Mouse (Mus musculus) lung, adult 2 months (tissue): ENCODE data around the gene Urb1. TPM values are rescaled to one million over a fixed set of nuclear protein-coding genes. Genes with fewer than 3 reads are reported as not detected.

ENCODE experiments used
- DNase-seq: peaks from one replicate; pipeline ENCODE4 v3.0.0; 2022
- H3K4me1 ChIP-seq: fragments of 200-500 bp; 2 replicates; pipeline ENCODE4 v1.6.1; 2011; ENCODE audit warnings: low read length; ENCODE audit not compliant: control insufficient read depth, insufficient read depth
- H3K4me3 ChIP-seq: fragments of 200-500 bp; replicated peaks from 2 replicates; pipeline ENCODE3; 2011; ENCODE audit warnings: low read depth, mild to moderate bottlenecking, control low read depth, low read length; ENCODE audit errors: extremely low read depth
- CTCF ChIP-seq: fragments of 200-500 bp; IDR thresholded peaks from 2 replicates; pipeline ENCODE4 v1.5.1; 2011; ENCODE audit warnings: mild to moderate bottlenecking, low read length, control low read depth; ENCODE audit not compliant: insufficient read depth
- POLR2A ChIP-seq: fragments of 200-500 bp; IDR thresholded peaks from 2 replicates; pipeline ENCODE4 v1.6.1; 2011; ENCODE audit warnings: low read depth, mild to moderate bottlenecking, control low read depth, low read length, borderline replicate concordance; ENCODE audit errors: extremely low read depth
- WGBS: fragments of 180-500 bp; shearing (Covaris S2); methylation state at CpG from one replicate; pipeline ENCODE4 v1.1.7; 2018; 5-methylcytosine and 5-hydroxymethylcytosine counted together
- polyA plus RNA-seq: library from polyadenylated mRNA; depleted of rRNA; stranded (reverse); fragments of >200 nt; gene quantifications from 2 replicates; pipeline ENCODE4 v1.2.3, GENCODE M21; 2012; rRNA removed

Gene Urb1
- polyA plus RNA-seq: 4.0 TPM in 2 replicates

DNA sequence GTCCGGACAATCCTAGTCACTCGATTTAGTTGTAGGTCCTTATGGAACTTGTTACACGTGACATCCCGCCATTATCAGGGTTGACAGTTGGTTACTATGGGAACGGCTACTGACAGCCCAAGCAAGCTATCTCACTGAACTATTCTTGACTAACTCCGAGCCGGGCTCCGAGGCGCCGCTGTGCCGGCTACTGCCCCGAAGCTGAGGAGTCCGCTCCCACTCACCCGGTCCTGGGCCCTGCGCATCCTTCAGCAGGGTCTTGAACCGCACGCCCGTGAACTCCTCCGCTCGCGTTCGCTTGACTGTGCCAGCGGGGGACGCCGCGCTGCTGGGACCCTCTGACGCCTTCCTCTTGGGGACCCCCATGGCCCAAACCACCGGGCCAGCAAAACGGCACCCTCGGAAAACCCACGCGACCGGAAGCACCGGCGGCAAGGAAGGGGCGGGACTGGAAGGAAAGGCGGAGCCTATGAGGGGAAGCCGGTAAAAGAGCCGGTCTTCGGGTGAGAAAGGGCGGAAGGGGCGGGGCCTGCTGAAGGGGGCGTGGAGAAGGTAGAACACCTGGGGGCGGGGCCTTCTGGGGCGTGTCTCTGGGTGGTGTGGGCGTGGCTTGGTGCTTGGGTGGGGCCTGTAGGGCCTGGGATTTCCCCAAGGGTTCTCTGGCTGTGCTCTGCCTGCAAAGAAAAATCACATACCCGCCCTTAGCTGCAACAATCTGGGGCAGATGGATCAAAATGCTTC, at the start of gene Urb1:
Gene Urb1, minus strand, starts transcription at position 439 of the 741 bp plus-strand sequence.
- peaks cover 4% of the 10 kb centered on the region for H3K4me1 ChIP-seq
- under 1% methylated on average over 47 of the region's 47 CpGs for WGBS
- DNase-seq: peak; percentile 100
- H3K4me3 ChIP-seq: peak within 1 kb of the TSS; percentile 92
- TF ChIP-seq POLR2A (peak; percentile 12; the same call in 1 of the 2 replicates), CTCF (no peak)

DNA sequence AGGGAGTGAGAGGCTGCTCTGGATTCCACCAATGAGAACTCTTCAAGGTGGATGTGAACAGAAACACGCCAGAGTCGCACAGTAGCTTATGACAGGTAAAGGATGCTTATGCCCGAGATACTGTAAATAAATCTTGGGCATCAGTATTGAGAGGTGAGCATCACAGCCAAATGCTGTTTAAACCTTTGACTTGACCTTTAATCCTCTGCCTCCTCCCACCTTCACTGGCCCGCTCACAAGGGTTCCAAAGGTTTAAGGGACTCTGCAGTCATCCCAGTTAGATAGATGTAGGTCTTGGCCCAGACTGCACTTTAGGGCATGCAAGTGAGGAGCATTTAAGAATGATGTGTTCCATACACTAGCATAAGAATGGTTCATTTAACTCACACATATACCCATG, 48.0 kb upstream of the Urb1 start:
- no peak for DNase-seq
- WGBS: 87% methylated on average over 4 of the region's 4 CpGs
- TF ChIP-seq CTCF (no peak), POLR2A (no peak)
- H3K4me3 ChIP-seq: no peak overlapping the region
- H3K4me1 ChIP-seq: no peaks in the 10 kb centered on the region

DNA sequence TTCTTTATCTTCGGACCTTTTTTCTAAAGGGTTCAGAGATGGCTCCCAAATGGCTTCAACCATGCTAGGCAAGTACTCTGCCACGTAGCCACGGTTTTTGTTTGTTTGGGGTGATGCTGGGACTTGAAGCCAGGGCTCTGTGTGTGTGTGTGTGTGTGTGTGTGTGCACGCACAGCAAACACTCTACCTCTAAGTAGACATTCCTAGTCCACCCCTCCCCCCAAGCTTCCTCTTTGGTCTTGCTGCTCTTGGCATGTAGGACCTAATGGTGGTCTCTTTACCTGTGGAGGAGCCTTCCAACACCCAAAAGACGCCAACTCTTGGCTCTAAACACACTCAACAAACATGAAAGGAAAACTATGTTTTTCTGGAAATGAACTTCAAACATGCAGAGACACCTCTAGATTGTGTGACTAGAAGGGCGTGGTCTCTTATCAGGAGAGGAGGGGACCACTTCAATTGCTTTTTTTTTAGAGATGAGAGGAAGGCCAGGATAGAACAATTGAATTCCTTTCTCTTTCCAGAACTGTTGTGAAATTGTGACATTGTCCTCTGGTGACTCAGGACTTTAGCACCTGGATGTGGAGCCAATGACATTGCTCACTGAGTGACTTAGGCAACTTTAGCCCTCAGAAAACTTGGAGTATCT, 46.5 kb upstream of the Urb1 start:
- H3K4me1 ChIP-seq: no peaks in the 10 kb centered on the region
- TF ChIP-seq CTCF (no peak), POLR2A (no peak)
- no peak overlapping the region for H3K4me3 ChIP-seq
- 74% methylated on average over 6 of the region's 6 CpGs for WGBS
- no peak for DNase-seq

DNA sequence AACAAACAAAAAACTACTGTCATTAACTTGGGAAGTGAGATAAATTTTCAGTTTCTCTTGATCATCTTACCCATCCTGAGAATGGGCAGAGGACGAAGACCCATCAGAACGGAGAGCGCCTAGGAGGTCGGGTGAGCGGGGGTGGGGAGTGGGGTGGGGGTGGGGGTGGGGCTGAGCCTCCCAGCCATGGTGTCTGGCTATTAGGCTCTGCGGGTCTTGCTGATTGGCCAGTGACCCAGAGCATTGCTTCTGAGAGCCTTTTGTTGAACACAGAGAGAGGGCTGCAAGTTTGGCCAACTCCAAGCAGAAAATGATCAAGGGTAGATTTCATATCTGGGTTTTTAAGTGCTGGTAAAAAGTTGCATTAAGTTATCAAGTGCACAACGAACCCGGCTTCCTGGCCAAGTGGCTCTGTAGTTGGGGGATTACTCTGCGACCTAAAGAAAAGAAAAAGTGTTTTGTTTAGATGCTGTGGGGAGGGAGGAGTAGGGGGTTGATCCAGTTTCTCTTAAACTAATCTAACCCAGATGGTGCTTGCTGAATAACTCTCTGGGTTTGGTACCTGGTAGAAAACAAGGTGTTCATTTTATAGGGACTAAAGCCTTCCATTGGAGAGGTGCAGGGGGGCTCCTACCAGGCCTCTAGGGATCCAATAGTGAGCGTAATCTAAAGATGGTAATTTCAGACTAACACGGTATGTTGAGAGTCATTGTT, 41.6 kb upstream of the Urb1 start:
- WGBS: 73% methylated on average over 11 of the region's 11 CpGs
- TF ChIP-seq POLR2A (no peak), CTCF (no peak)

DNA sequence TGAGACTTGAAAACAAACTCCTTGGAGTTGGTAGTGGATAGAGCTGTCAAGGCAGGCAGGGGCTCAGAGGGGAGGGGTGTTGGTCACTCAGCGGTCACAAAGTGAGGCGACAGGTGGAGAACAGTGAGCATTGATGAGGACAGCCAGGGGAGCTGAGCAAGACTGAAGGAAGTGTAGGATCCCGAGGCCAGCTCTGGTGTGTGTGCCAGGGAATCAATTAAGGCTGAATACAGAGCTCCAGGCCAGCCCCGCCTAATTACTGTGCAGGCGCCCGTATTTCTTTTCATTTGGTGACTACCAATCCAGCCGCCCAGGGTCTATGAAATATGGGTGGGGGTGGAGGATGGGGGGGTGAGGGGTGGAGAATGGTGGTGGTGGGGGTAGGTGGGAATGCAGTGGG, 40.7 kb upstream of the Urb1 start:
- Histone ChIP-seq H3K4me3 (no peak overlapping the region), H3K4me1 (peaks cover 3% of the 10 kb centered on the region; the same call in 1 of the 2 replicates)
- WGBS: 80% methylated on average over 7 of the region's 7 CpGs
- no peak for DNase-seq
- TF ChIP-seq CTCF (no peak), POLR2A (no peak)

More for the DNA sequence above, 41.6 kb upstream of the Urb1 start:
- Histone ChIP-seq H3K4me3 (no peak overlapping the region), H3K4me1 (peaks cover 3% of the 10 kb centered on the region; the same call in 1 of the 2 replicates)
- DNase-seq: no peak

DNA sequence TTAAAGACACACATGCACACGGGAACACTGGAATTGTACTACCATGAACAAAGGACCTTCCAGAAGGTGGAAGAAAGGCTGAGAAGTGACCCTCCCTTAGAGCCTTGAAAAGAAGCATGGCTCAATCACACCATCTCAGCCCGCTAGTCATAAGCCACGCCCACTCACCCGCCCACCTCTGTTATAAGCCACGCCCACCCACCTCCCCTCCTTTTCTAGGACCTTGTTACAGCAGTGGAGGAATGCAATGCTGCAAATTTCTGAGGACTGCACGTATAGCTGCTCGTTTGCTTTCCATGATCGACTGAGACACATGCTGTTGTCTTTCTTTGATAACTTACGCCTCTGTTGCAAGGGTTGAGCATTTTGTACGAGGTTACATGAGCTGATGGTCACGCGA, 39.0 kb upstream of the Urb1 start:
- WGBS: 48% methylated on average over 12 of the region's 12 CpGs

DNA sequence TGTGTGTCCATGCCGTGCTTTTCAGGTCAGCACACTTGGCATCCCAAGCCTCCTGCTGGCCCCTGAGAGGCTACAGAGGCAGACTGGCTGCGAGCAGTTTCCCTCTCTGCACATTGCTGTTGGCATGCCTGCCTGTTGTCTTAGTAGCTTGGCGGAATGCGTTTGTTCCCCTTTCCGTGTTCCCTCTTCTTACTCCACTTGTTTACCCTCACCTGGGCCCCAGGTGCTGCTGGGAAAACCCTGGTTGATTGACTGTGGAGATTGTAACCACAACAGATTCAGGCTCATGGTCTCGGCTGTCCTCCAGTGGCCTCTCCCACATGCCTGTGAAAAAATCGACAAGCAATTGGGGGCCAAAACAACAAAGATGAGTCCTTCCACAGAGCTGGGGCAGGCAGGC, 38.5 kb upstream of the Urb1 start:
- H3K4me1 ChIP-seq: peaks cover 3% of the 10 kb centered on the region; the same call in 1 of the 2 replicates
- TF ChIP-seq CTCF (no peak), POLR2A (peak; percentile 18; the same call in 1 of the 2 replicates)
- 65% methylated on average over 7 of the region's 7 CpGs for WGBS
- H3K4me3 ChIP-seq: no peak overlapping the region
- peak; percentile 61 for DNase-seq

More for the DNA sequence above, 39.0 kb upstream of the Urb1 start:
- Histone ChIP-seq H3K4me1 (peaks cover 3% of the 10 kb centered on the region; the same call in 1 of the 2 replicates), H3K4me3 (no peak overlapping the region)
- TF ChIP-seq POLR2A (no peak), CTCF (no peak)
- DNase-seq: no peak

DNA sequence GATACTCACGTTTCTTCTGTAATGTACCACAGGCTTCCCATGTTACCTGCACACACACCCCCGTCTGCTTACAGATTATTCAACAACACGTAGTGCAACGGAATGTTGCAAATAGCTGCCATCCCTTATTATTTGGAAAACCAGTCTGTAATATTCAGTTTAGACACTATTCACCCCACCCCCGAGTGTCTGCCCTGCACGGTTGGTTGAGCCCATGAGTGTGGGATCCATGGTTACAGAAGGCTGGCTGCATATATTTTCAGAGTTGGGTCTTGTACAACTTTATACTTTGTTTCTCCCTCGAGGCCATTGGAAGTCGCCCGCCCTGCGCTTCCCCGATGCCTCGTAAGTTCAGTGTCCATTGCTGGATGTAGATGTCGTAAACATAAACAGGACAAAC, 35.4 kb upstream of the Urb1 start:
- 76% methylated on average over 13 of the region's 13 CpGs for WGBS
- TF ChIP-seq CTCF (no peak), POLR2A (no peak)
- peaks cover 6% of the 10 kb centered on the region; the same call in 1 of the 2 replicates for H3K4me1 ChIP-seq
- no peak for DNase-seq
- no peak overlapping the region for H3K4me3 ChIP-seq

DNA sequence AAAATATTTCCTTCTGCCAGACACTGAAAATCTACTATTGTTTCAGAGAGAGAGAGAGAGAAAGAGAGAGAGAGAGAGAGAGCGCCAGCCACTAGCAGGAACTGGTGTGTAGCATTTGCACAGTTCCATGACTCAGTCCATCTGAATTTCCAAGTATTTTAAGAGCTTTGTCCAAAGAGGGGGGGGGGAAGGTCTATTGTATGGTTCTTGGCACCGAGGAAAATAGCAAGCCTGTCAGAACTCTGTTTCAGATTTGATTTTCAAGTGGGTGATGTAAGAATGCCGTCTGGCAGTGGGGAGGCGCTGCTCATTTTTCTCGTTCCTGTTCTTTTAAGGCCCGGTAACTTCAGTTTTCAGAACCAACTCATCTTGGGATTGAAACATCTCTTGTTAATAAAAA, 34.8 kb upstream of the Urb1 start:
- Histone ChIP-seq H3K4me1 (peaks cover 6% of the 10 kb centered on the region; the same call in 1 of the 2 replicates), H3K4me3 (no peak overlapping the region)
- no peak for DNase-seq
- WGBS: 41% methylated on average over 6 of the region's 6 CpGs
- TF ChIP-seq POLR2A: no peak
- TF ChIP-seq CTCF: no peak

DNA sequence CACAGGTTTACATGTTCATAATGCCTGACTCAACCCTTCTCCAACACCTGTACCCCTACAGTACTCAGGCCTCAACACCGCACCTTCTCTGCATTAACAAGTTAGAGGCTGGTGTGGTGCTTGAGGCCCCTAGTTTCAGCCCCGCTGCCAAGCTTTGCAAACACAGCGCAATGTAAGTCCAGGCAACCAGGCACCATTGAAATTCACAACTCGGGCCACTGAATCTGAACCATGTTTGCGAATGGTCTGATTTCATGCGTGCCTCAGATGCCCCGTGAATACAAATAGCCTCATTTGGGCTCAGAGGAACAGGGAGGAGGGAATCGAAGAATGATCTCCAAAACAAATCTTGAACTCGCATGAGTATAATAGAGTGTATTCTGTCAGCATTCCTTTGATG, 32.0 kb upstream of the Urb1 start:
- no peak overlapping the region for H3K4me3 ChIP-seq
- peaks cover 3% of the 10 kb centered on the region; the same call in 1 of the 2 replicates for H3K4me1 ChIP-seq
- DNase-seq: no peak
- 55% methylated on average over 9 of the region's 9 CpGs for WGBS
- no peak for TF ChIP-seq CTCF
- no peak for TF ChIP-seq POLR2A
